Mouse (Mus musculus) liver, adult 2 months (tissue): ENCODE data around the gene Gck.

Experiments
- CTCF ChIP-seq: fragments of 200-500 bp; IDR thresholded peaks from 2 replicates; pipeline ENCODE4 v1.5.1; 2011; ENCODE audit warnings: low read depth, low read length, control low read depth
- POLR2A ChIP-seq: fragments of 200-500 bp; IDR thresholded peaks from 2 replicates; pipeline ENCODE4 v1.6.1; 2011; ENCODE audit warnings: low read length, control low read depth; ENCODE audit not compliant: insufficient read depth; ENCODE audit errors: extremely low read depth

- TF ChIP-seq CTCF (no peak), POLR2A (no peak)
Observed at GRCm38 (mm10) chr11:5852314-5852713, 97.6 kb downstream of the Gck start.
